Mouse (Mus musculus) heart, embryonic 12.5 days (tissue): Measurements from ENCODE around the gene Olfr322. TPM values are rescaled to one million over a fixed set of nuclear protein-coding genes. Genes with fewer than 3 reads are reported as not detected.

ENCODE experiments used
- polyA plus RNA-seq: library from polyadenylated mRNA; unstranded; fragments of >200 nt; fragmentation: Nextera tagmentation; extraction: Ambion mirVana; gene quantifications from 2 replicates; pipeline ENCODE4 v1.2.1, GENCODE M21; 2016

The Olfr322 gene
- polyA plus RNA-seq, 1 experiment from 2014 or later: not detected

Other genes with a start within 250 kb of the Olfr322 start
- not detected in 2 replicates for gene 1810065E05Rik, start 237.7 kb upstream of the Olfr322 start, polyA plus RNA-seq
- not detected in 2 replicates for gene Gm12253, start 226.2 kb upstream of the Olfr322 start, polyA plus RNA-seq
- not detected in 2 replicates for gene Lypd9, start 205.9 kb upstream of the Olfr322 start, polyA plus RNA-seq
- not detected in 2 replicates for gene Olfr30, start 196.5 kb upstream of the Olfr322 start, polyA plus RNA-seq
- not detected in 2 replicates for gene Olfr332, start 166.2 kb upstream of the Olfr322 start, polyA plus RNA-seq
- not detected in 2 replicates for gene Olfr331, start 156.2 kb upstream of the Olfr322 start, polyA plus RNA-seq
- not detected in 2 replicates for gene Olfr330, start 123.9 kb upstream of the Olfr322 start, polyA plus RNA-seq
- gene Olfr329-ps, start 112.4 kb upstream of the Olfr322 start, polyA plus RNA-seq: not detected in 2 replicates
- gene Olfr328, start 103.1 kb upstream of the Olfr322 start, polyA plus RNA-seq: not detected in 2 replicates
- gene Olfr224, start 88.2 kb upstream of the Olfr322 start, polyA plus RNA-seq: not detected in 2 replicates
- not detected in 2 replicates for gene Olfr325, start 81.1 kb upstream of the Olfr322 start, polyA plus RNA-seq
- gene Olfr324, start 63.7 kb upstream of the Olfr322 start, polyA plus RNA-seq: not detected in 2 replicates
- gene 2210407C18Rik, start 42.7 kb upstream of the Olfr322 start, polyA plus RNA-seq: not detected in 2 replicates
- not detected in 2 replicates for gene Olfr323, start 28.3 kb upstream of the Olfr322 start, polyA plus RNA-seq
- 1.5 and 2.0 TPM in 2 replicates for gene Trim58, start 18.3 kb upstream of the Olfr322 start, polyA plus RNA-seq
- gene Olfr320, start 22.3 kb downstream of the Olfr322 start, polyA plus RNA-seq: not detected in 2 replicates
- not detected in 2 replicates for gene Olfr319, start 40.4 kb downstream of the Olfr322 start, polyA plus RNA-seq
- gene Olfr318, start 65.2 kb downstream of the Olfr322 start, polyA plus RNA-seq: not detected in 2 replicates
- gene Olfr317, start 80.4 kb downstream of the Olfr322 start, polyA plus RNA-seq: not detected in 2 replicates
- gene Olfr316, start 94.0 kb downstream of the Olfr322 start, polyA plus RNA-seq: not detected in 2 replicates
- not detected in 2 replicates for gene Olfr315, start 114.4 kb downstream of the Olfr322 start, polyA plus RNA-seq
- 0.10 TPM in 1 of 2 replicates, not detected in the other for gene Olfr314, start 124.2 kb downstream of the Olfr322 start, polyA plus RNA-seq
- 0.65 and 1.1 TPM in 2 replicates for gene Fam183b, start 143.2 kb downstream of the Olfr322 start, polyA plus RNA-seq
- 0.18 TPM in 1 of 2 replicates, not detected in the other for gene Olfr313, start 156.2 kb downstream of the Olfr322 start, polyA plus RNA-seq
- gene Olfr312, start 170.5 kb downstream of the Olfr322 start, polyA plus RNA-seq: 0.10 and 0.12 TPM in 2 replicates
- gene Olfr311, start 180.5 kb downstream of the Olfr322 start, polyA plus RNA-seq: not detected in 2 replicates
- gene Gm12258, start 188.4 kb downstream of the Olfr322 start, polyA plus RNA-seq: 4.6 and 5.4 TPM in 2 replicates
- 3.6 and 4.8 TPM in 2 replicates for gene 2810021J22Rik, start 208.4 kb downstream of the Olfr322 start, polyA plus RNA-seq
- 4.4 and 5.1 TPM in 2 replicates for gene Zfp39, start 245.4 kb downstream of the Olfr322 start, polyA plus RNA-seq